Mouse (Mus musculus) intestine, postnatal 0 days (tissue): ENCODE data around the gene Ptch1. TPM values are rescaled to one million over a fixed set of nuclear protein-coding genes. Genes with fewer than 3 reads are reported as not detected.

ENCODE experiments used
- ATAC-seq: fragments of 200-750 bp; cut with Nextera tagmentation; 2 replicates; pipeline ENCODE4 v1.8.0; 2017; ENCODE audit warnings: mild to moderate bottlenecking, moderate TSS enrichment, moderate library complexity
- H3K27ac ChIP-seq: fragments of 300-500 bp; sonication (generic); 2 replicates; pipeline ENCODE4 v1.5.1; 2014; ENCODE audit warnings: mild to moderate bottlenecking, low read depth, low read length, moderate library complexity
- H3K27me3 ChIP-seq: fragments of 300-500 bp; sonication (generic); replicated peaks from 2 replicates; pipeline ENCODE4 v1.6.1; 2014; ENCODE audit warnings: low read length, mixed read lengths; ENCODE audit not compliant: control insufficient read depth, insufficient read depth
- H3K36me3 ChIP-seq: fragments of 300-500 bp; sonication (generic); 2 replicates; pipeline ENCODE4 v1.6.1; 2014; ENCODE audit warnings: mild to moderate bottlenecking, moderate library complexity; ENCODE audit not compliant: control insufficient read depth, insufficient read depth
- H3K4me1 ChIP-seq: fragments of 300-500 bp; sonication (generic); replicated peaks from 2 replicates; pipeline ENCODE4 v1.6.1; 2014; ENCODE audit warnings: antibody characterized with exemption, low read length, mixed read lengths; ENCODE audit not compliant: control insufficient read depth, insufficient read depth
- H3K4me2 ChIP-seq: fragments of 300-500 bp; sonication (generic); replicated peaks from 2 replicates; pipeline ENCODE4 v1.6.1; 2014; ENCODE audit warnings: low read depth, mild to moderate bottlenecking, moderate library complexity
- H3K4me3 ChIP-seq: fragments of 300-500 bp; sonication (generic); 2 replicates; pipeline ENCODE4 v1.5.1; 2014; ENCODE audit warnings: low read depth, low read length
- H3K9ac ChIP-seq: fragments of 300-500 bp; sonication (generic); 2 replicates; pipeline ENCODE4 v1.6.1; 2014; ENCODE audit warnings: mild to moderate bottlenecking, low read depth, low read length
- H3K9me3 ChIP-seq: fragments of 300-500 bp; sonication (generic); 2 replicates; pipeline ENCODE4 v1.6.1; 2016; ENCODE audit warnings: mixed run types; ENCODE audit not compliant: control insufficient read depth
- CTCF ChIP-seq: sonication (generic); IDR thresholded peaks from 2 replicates; pipeline ENCODE4 v1.5.1; 2016; ENCODE audit warnings: low read depth, mild to moderate bottlenecking, control low read depth, antibody characterized with exemption, moderate library complexity
- WGBS: fragments of 180-500 bp; shearing (Covaris S2); extraction: QIAGEN DNeasy Blood & Tissue Kit; methylation state at CpG from one replicate; pipeline ENCODE4 v1.1.7; 2014; 5-methylcytosine and 5-hydroxymethylcytosine counted together
- polyA plus RNA-seq: library from polyadenylated mRNA; unstranded; fragments of >200 nt; fragmentation: Nextera tagmentation; extraction: Ambion mirVana; gene quantifications from 2 replicates; pipeline ENCODE4 v1.2.1, GENCODE M21; 2015

Ptch1 gene
- polyA plus RNA-seq, 1 experiment from 2014 or later = 11.0 TPM

GRCm38 (mm10) chr13:63506364-63506763, 67.0 kb downstream of the Ptch1 start:
- no peak for ATAC-seq
- 26% methylated on average over 1 of the region's 1 CpGs for WGBS
- Histone ChIP-seq H3K27ac (no peak overlapping the region), H3K36me3 (peaks cover 34% of the 10 kb centered on the region), H3K27me3 (no peaks in the 10 kb centered on the region), H3K4me3 (no peak overlapping the region), H3K9ac (no peak overlapping the region), H3K9me3 (no peaks in the 10 kb centered on the region), H3K4me2 (no peak overlapping the region), H3K4me1 (no peaks in the 10 kb centered on the region)
- TF ChIP-seq CTCF = no peak

- H3K4me1 ChIP-seq = no peaks in the 10 kb centered on the region
- ATAC-seq = no peak
- TF ChIP-seq CTCF = peak; percentile 29; the same call in 1 of the 2 replicates
- H3K4me2 ChIP-seq = no peak overlapping the region
- H3K9ac ChIP-seq = no peak overlapping the region
- no peaks in the 10 kb centered on the region for H3K27me3 ChIP-seq
- WGBS = 87% methylated on average over 2 of the region's 2 CpGs
- no peaks in the 10 kb centered on the region for H3K36me3 ChIP-seq
- no peaks in the 10 kb centered on the region for H3K9me3 ChIP-seq
- H3K4me3 ChIP-seq = no peak overlapping the region
- no peak overlapping the region for H3K27ac ChIP-seq
These were observed 71.0 kb downstream of the Ptch1 start for GRCm38 (mm10) chr13:63502391-63502790.

GRCm38 (mm10) chr13:63499489-63499888, 73.9 kb downstream of the Ptch1 start:
- no peak for ATAC-seq
- no peak for TF ChIP-seq CTCF
- no peaks in the 10 kb centered on the region for H3K27me3 ChIP-seq
- no peaks in the 10 kb centered on the region for H3K36me3 ChIP-seq
- H3K9me3 ChIP-seq = no peaks in the 10 kb centered on the region
- H3K9ac ChIP-seq = no peak overlapping the region
- 50% methylated on average over 2 of the region's 2 CpGs for WGBS
- H3K4me3 ChIP-seq = no peak overlapping the region
- H3K4me2 ChIP-seq = no peak overlapping the region
- H3K27ac ChIP-seq = no peak overlapping the region
- no peaks in the 10 kb centered on the region for H3K4me1 ChIP-seq

- H3K9ac ChIP-seq = no peak within 1 kb of the TSS
- H3K36me3 ChIP-seq = no peaks in the 10 kb centered on the region
- no peaks in the 10 kb centered on the region for H3K9me3 ChIP-seq
- H3K27me3 ChIP-seq = no peaks in the 10 kb centered on the region
- peak within 1 kb of the TSS; percentile 10; the same call in 1 of the 2 replicates for H3K4me2 ChIP-seq
- no peak for ATAC-seq
- no peak for TF ChIP-seq CTCF
- H3K4me1 ChIP-seq = no peaks in the 10 kb centered on the region
- 43% methylated on average over 23 of the region's 23 CpGs for WGBS
- H3K4me3 ChIP-seq = no peak within 1 kb of the TSS
- no peak within 1 kb of the TSS for H3K27ac ChIP-seq
These were observed 76.5 kb downstream of the Ptch1 start, which contains the start of gene Fancc for GRCm38 (mm10) chr13:63496646-63497582. Gene Fancc (minus strand): TSS chr13:63497278.

- Histone ChIP-seq H3K4me1 (no peaks in the 10 kb centered on the region), H3K9me3 (no peaks in the 10 kb centered on the region), H3K36me3 (no peaks in the 10 kb centered on the region), H3K27ac (no peak overlapping the region), H3K9ac (no peak overlapping the region), H3K27me3 (no peaks in the 10 kb centered on the region), H3K4me3 (no peak overlapping the region), H3K4me2 (no peak overlapping the region)
- no peak for TF ChIP-seq CTCF
- 70% methylated on average over 7 of the region's 7 CpGs for WGBS
- no peak for ATAC-seq
These were observed 85.7 kb downstream of the Ptch1 start for GRCm38 (mm10) chr13:63487707-63488042.

GRCm38 (mm10) chr13:63486791-63487706, 86.3 kb downstream of the Ptch1 start:
- no peak for ATAC-seq
- 47% methylated on average over 18 of the region's 18 CpGs for WGBS
- H3K4me2 ChIP-seq = no peak overlapping the region

More at GRCm38 (mm10) chr13:63486791-63487706, 86.3 kb downstream of the Ptch1 start:
- no peak for TF ChIP-seq CTCF
- H3K9ac ChIP-seq = no peak overlapping the region
- H3K36me3 ChIP-seq = no peaks in the 10 kb centered on the region
- no peak overlapping the region for H3K27ac ChIP-seq
- no peaks in the 10 kb centered on the region for H3K9me3 ChIP-seq
- H3K4me3 ChIP-seq = no peak overlapping the region
- H3K27me3 ChIP-seq = no peaks in the 10 kb centered on the region
- no peaks in the 10 kb centered on the region for H3K4me1 ChIP-seq
